Mouse (Mus musculus) MEL-GATA-1-ER (cell line): ENCODE measurements around the gene Ubald1.

Experiments used
- DNase-seq: peaks from one replicate; pipeline ENCODE4 v3.0.0-alpha.2; 2012; ENCODE audit warnings: low read depth; ENCODE audit errors: extremely low read depth

The Ubald1 gene

GRCm38 (mm10) chr16:4899711-4900110 is 19.6 kb upstream of the Ubald1 start:
- no peak for DNase-seq

DNA sequence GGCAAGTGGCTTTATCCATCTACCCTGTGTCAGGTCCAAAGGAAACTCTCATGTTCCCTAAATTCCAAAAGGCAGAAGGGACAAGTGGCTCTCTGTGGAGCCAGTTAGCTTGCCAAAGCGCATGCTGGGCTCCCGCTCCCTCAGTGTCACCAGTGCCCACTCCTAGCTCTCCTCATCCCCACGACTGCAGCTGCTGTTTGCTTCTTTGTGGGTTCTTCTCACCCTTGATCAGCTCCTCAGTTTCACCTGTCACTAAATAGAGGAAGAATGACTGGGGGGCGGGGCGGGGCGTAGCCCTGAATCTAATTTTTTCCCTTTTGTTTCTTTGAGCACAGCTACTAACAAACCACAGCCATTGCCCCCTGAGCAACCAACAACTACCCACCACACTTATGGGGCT is 18.8 kb upstream of the Ubald1 start:
- DNase-seq, result no peak

DNA sequence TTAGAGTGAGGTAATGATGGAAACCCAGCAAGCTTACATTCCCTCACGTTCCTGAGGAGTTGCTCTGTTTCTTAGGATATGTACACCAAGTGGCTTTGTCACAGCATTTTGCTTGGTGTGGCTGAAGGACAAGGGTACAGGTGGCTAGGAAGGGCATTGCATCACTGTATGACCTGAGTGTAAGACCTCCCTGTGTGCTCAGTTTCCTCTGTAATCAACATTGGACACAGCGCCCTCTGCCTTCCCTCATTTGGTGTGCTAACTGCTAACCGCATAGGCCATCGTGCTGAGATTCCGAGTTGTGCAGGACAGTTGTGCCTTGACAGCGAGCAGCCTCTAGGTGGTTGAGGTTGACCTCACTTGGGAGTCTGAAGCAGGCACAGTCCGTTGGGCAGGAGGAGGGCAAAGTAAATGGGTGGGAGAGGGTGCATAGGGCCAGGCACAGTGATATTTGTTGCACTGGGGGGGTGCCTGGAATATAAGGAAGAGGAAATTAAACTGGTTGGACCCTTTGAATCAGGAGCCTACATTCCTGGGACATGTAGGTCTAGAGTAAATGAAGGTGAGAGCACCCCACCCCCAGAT is 17.1 kb upstream of the Ubald1 start:
- DNase-seq, result no peak

GRCm38 (mm10) chr16:4896249-4897027 is 16.3 kb upstream of the Ubald1 start:
- DNase-seq, result peak; percentile 50

- no peak for DNase-seq
Measured at GRCm38 (mm10) chr16:4894201-4894908, 14.2 kb upstream of the Ubald1 start.

DNA sequence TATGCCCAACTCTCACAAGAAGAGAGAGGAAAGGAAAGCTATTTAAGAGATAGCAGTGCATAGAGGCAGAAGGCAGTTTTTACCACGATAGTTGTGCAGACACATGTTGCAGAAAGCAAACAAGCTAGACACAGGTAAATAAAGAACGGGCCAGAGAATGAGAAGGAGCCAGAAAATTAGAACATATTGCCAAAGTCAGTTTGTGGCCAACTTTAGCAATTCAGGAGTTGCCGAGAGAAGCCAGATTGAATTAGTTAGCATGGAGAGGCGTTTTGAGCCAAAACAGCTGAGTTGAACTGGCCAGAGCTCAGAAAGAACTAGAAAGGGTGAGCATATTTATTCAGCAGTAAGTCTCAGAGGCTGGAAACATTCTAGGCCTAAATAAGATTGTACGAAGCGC is 12.1 kb upstream of the Ubald1 start:
- DNase-seq, result no peak

- no peak for DNase-seq
Measured at GRCm38 (mm10) chr16:4890201-4890709, 10.1 kb upstream of the Ubald1 start.

- DNase-seq, result no peak
Measured at GRCm38 (mm10) chr16:4886690-4887020, 6.5 kb upstream of the Ubald1 start.

GRCm38 (mm10) chr16:4885760-4886689 is 5.9 kb upstream of the Ubald1 start, which contains the start of gene Mgrn1:
TSS of gene Mgrn1 (plus strand) at chr16:4886249.
- peak; percentile 75 for DNase-seq

- no peak for DNase-seq
Measured at GRCm38 (mm10) chr16:4884930-4885329, 4.8 kb upstream of the Ubald1 start.

DNA sequence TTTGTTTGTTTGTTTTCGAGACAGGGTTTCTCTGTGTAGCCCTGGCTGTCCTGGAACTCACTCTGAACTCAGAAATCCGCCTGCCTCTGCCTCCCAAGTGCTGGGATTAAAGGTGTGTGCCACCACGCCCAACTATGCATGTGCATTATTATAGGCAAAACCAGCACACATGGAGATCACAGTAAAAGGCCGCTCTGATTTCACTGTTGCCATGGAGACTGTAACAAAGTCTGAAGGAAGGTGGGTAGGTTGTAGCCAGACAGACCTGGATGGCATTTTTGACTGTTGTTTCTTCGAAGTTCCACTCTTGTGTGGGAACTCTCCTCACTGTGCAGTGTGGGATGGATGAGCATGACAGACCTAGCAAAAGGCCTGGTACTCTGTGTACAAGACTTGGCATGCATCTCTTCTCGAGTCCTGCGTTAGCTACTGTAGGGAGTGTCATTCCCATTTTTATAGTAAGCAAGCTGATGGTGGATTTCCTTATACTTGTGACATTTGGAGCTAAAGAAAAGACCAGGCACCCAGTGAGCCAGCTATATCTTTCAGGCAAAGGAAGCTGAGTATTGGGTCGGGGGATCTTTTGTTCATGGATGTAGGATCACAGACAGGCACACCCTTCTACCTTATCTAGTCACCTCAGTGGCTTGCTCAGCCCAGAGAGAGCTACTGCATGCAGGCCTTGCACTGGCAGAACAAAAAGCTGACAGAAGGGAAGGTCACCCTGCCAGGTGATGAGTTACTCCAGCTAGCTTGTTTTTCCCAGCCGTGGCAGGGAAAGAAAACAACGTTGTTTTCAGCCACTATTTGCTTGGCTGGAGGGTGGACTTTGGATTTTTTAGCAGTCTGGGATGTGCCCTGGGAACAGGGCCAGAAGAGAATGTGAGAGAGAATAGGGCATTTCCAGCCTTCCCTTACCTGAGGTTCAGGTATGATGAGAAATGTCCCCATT is 1.6 kb upstream of the Ubald1 start:
- DNase-seq, result no peak

- DNase-seq, result no peak
Measured at GRCm38 (mm10) chr16:4879708-4880124, 399 bp downstream of the Ubald1 start.

DNA sequence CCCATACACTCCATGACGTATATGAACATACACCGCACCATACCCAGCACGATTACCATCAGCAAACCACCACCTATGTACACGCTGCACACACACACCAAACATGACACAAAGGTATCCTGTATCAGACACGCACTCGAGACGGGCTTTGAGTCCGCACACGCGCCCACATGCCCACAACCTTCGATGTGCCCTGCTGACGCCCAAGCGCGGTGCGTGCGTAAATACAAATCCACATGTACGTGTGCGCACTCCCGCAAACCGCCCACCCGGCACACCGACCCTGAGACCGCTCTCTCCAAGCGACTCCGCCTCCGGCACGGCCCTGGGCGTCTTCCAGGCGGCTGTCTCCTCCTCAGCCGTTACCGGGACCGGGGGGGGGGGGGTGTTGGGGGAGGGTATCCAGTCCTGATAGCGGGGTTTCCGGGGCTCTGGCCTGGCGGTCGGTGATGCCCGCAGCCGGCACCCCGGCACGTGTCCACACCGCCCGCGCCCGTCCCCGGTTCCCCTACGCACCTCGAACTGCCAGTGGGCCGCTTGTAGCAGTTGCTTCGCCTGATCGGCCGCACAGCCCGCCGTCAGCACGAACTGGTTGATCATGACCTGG is 911 bp downstream of the Ubald1 start:
- DNase-seq, result no peak

DNA sequence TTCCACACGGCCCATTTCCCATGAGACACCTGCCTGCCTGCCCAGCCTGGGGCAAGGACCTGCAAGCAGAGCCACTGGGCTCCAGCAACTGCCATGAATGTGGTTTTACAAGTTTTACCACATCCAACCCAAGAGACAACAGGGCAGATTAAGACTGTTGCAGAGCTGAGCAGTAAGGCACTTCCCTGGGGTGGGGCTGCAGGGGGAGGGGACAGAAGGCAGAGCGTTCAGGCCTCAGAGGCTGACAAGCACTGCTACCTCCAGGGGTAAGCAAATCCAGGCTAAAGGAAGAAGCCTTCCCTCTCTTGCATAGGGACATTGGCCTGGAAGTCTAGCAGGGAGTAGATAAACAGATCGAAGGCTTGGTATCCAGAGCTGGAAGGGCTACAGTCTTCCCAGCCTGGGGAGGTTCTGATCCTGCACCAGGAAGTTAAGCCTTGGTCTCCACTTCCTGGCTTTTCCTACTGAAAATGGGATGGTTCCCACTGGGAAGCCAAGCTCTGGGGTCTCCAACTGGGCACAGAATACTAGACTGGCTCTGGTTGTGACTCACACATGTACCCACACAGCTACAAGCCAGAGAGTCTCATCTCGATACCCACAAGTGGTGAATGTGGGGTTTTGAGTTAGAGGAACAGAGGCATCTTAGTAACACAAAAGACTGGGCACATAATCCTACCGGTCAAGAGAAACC is 1.8 kb downstream of the Ubald1 start:
- no peak for DNase-seq

DNA sequence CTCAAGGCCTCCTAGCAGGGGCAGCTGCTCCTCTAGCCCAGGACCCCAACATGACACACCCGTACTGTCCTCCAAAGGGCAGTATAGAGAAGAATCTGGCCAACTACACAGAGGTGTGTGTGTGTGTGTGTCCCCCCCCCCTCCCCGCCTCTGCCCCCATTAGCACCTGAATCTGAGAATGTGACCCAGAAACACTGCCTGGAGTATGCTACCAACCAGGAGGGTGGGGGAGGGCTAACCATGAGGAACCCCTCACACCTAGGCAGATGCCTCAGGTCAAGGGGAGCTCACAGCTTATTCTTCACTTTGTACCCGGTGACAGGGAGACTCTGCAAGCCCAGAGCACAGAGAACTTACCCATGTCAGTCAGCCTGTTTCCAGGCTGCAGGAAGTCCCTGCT is 2.4 kb downstream of the Ubald1 start:
- no peak for DNase-seq

DNA sequence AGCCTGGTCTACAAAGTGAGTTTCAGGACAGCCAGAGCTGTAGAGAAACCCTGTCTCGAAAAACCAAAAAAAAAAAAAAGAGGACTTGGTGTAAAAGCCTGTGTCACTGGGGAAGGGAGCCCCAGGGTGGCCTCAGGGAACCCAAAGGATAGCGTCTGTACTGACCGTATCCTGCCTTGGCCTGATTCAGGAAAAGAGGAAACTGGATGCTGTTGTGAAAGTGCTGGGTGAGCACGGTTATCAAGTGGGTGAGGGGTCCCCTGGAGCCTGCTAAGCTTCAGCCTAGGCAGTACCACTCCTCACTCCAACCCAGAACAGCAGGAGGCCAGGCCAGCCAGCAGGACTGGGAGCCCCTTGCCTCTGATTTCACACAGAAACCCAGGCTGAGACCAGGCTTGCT is 2.9 kb downstream of the Ubald1 start:
- no peak for DNase-seq

- no peak for DNase-seq
Measured at GRCm38 (mm10) chr16:4876033-4876680, 4.0 kb downstream of the Ubald1 start.

- no peak for DNase-seq
Measured at GRCm38 (mm10) chr16:4875198-4876032, 4.7 kb downstream of the Ubald1 start.
